Mouse (Mus musculus) forebrain, postnatal 0 days (tissue): ENCODE results near the gene Mef2b. TPM values are rescaled to one million over a fixed set of nuclear protein-coding genes. Genes with fewer than 3 reads are reported as not detected.

Experiments
- ATAC-seq: fragments of 200-750 bp; cut with Nextera tagmentation; 2 replicates; pipeline ENCODE4 v1.8.0; 2017; ENCODE audit warnings: mild to moderate bottlenecking, moderate library complexity
- DNase-seq: peaks from one replicate; pipeline ENCODE4 v3.0.0-alpha.2; 2015
- H3K27ac ChIP-seq: fragments of 300-500 bp; sonication (generic); 2 replicates; pipeline ENCODE4 v1.5.1; 2014; ENCODE audit warnings: low read depth, mild to moderate bottlenecking, antibody characterized with exemption, low read length, moderate library complexity, mixed read lengths
- H3K27me3 ChIP-seq: fragments of 300-500 bp; sonication (generic); 2 replicates; pipeline ENCODE4 v1.6.1; 2014; ENCODE audit warnings: mild to moderate bottlenecking, low read length, mixed read lengths; ENCODE audit not compliant: insufficient read depth
- H3K36me3 ChIP-seq: fragments of 300-500 bp; sonication (generic); 2 replicates; pipeline ENCODE4 v1.6.1; 2014; ENCODE audit warnings: mild to moderate bottlenecking, moderate library complexity; ENCODE audit not compliant: insufficient read depth
- H3K4me1 ChIP-seq: fragments of 300-500 bp; sonication (generic); 2 replicates; pipeline ENCODE4 v1.6.1; 2014; ENCODE audit warnings: antibody characterized with exemption; ENCODE audit not compliant: insufficient read depth
- H3K4me2 ChIP-seq: fragments of 300-500 bp; sonication (generic); 2 replicates; pipeline ENCODE4 v1.6.1; 2014; ENCODE audit warnings: low read depth, mild to moderate bottlenecking, moderate library complexity
- H3K4me3 ChIP-seq: fragments of 300-500 bp; sonication (generic); 2 replicates; pipeline ENCODE4 v1.5.1; 2014; ENCODE audit warnings: low read depth, low read length, mixed read lengths
- H3K9ac ChIP-seq: fragments of 300-500 bp; sonication (generic); 2 replicates; pipeline ENCODE4 v1.6.1; 2014; ENCODE audit warnings: mild to moderate bottlenecking
- H3K9me3 ChIP-seq: fragments of 300-500 bp; sonication (generic); 2 replicates; pipeline ENCODE4 v1.6.1; 2016; ENCODE audit warnings: low read length
- CTCF ChIP-seq: sonication (generic); IDR thresholded peaks from 2 replicates; pipeline ENCODE4 v1.5.1; 2016; ENCODE audit warnings: antibody characterized with exemption, control low read depth, low read depth
- WGBS: fragments of 180-500 bp; shearing (Covaris S2); extraction: QIAGEN DNeasy Blood & Tissue Kit; methylation state at CpG from one replicate; pipeline ENCODE4 v1.1.7; 2014; 5-methylcytosine and 5-hydroxymethylcytosine counted together
- polyA plus RNA-seq: library from polyadenylated mRNA; unstranded; fragments of >200 nt; fragmentation: Nextera tagmentation; extraction: Ambion mirVana; gene quantifications from 2 replicates; pipeline ENCODE4 v1.2.1, GENCODE M21; 2015
- total RNA-seq: library from RNA; depleted of rRNA; stranded (reverse); fragments of >200 nt; gene quantifications from 2 replicates; pipeline ENCODE4 v1.2.3, GENCODE M21; 2014

The Mef2b gene
- total and polyA plus RNA-seq, 2 experiments from 2014 or later = 0.90 to 1.7 TPM

GRCm38 (mm10) chr8:70120667-70121066 is 18.8 kb upstream of the Mef2b start, which contains the start of gene Ncan:
TSS of gene Ncan (minus strand) at chr8:70120873.
- Histone ChIP-seq H3K4me2 (peak within 1 kb of the TSS; percentile 79), H3K4me3 (peak within 1 kb of the TSS; percentile 65), H3K4me1 (peaks cover 13% of the 10 kb centered on the region; the same call in 1 of the 2 replicates), H3K27me3 (no peaks in the 10 kb centered on the region), H3K36me3 (peaks cover 11% of the 10 kb centered on the region), H3K9ac (peak within 1 kb of the TSS; percentile 81), H3K9me3 (no peaks in the 10 kb centered on the region), H3K27ac (peak within 1 kb of the TSS; percentile 98)
- 5% methylated on average over 19 of the region's 19 CpGs for WGBS
- ATAC-seq (peak; percentile 40), DNase-seq (peak; percentile 95)
- no peak for TF ChIP-seq CTCF

GRCm38 (mm10) chr8:70122863-70123262 is 16.6 kb upstream of the Mef2b start:
- WGBS = 54% methylated on average over 2 of the region's 2 CpGs
- H3K4me2 ChIP-seq = no peak overlapping the region
- H3K27ac ChIP-seq = no peak overlapping the region
- no peaks in the 10 kb centered on the region for H3K9me3 ChIP-seq
- H3K4me1 ChIP-seq = peaks cover 2% of the 10 kb centered on the region; the same call in 1 of the 2 replicates
- ATAC-seq = no peak
- peak; percentile 53 for TF ChIP-seq CTCF
- no peak overlapping the region for H3K9ac ChIP-seq
- H3K36me3 ChIP-seq = no peaks in the 10 kb centered on the region
- no peak overlapping the region for H3K4me3 ChIP-seq
- H3K27me3 ChIP-seq = no peaks in the 10 kb centered on the region
- no peak for DNase-seq

GRCm38 (mm10) chr8:70124992-70125391 is 14.5 kb upstream of the Mef2b start:
- Histone ChIP-seq H3K27me3 (no peaks in the 10 kb centered on the region), H3K36me3 (no peaks in the 10 kb centered on the region), H3K4me2 (no peak overlapping the region), H3K4me3 (no peak overlapping the region), H3K9me3 (no peaks in the 10 kb centered on the region), H3K9ac (no peak overlapping the region), H3K4me1 (no peaks in the 10 kb centered on the region), H3K27ac (no peak overlapping the region)
- ATAC-seq = no peak
- WGBS = 69% methylated on average over 8 of the region's 8 CpGs
- TF ChIP-seq CTCF = no peak
- no peak for DNase-seq

- no peak for TF ChIP-seq CTCF
- H3K9me3 ChIP-seq = no peaks in the 10 kb centered on the region
- no peak overlapping the region for H3K4me2 ChIP-seq
- WGBS = 30% methylated on average over 3 of the region's 3 CpGs
- H3K4me3 ChIP-seq = no peak overlapping the region
- DNase-seq = peak; percentile 76
- H3K4me1 ChIP-seq = peaks cover 3% of the 10 kb centered on the region; the same call in 1 of the 2 replicates
- no peak overlapping the region for H3K9ac ChIP-seq
- 0 out of 2 replicates have a peak, but pooled peaks have one; percentile 1 for ATAC-seq
- H3K27me3 ChIP-seq = no peaks in the 10 kb centered on the region
- 0 out of 2 replicates have a peak, but pooled peaks cover 5% of the 10 kb centered on the region for H3K36me3 ChIP-seq
- H3K27ac ChIP-seq = peak overlapping the region; percentile 72
Measured at GRCm38 (mm10) chr8:70128435-70128834, 11.1 kb upstream of the Mef2b start.

- Histone ChIP-seq H3K9ac (no peak overlapping the region), H3K27ac (peak overlapping the region; percentile 72), H3K27me3 (no peaks in the 10 kb centered on the region), H3K36me3 (peaks cover 15% of the 10 kb centered on the region; the same call in 1 of the 2 replicates), H3K4me3 (no peak overlapping the region), H3K4me2 (no peak overlapping the region), H3K9me3 (no peaks in the 10 kb centered on the region), H3K4me1 (peaks cover 3% of the 10 kb centered on the region; the same call in 1 of the 2 replicates)
- DNase-seq = peak; percentile 78
- 40% methylated on average over 9 of the region's 9 CpGs for WGBS
- TF ChIP-seq CTCF = no peak
- ATAC-seq = peak; percentile 72
Measured at GRCm38 (mm10) chr8:70129309-70129952, 10.1 kb upstream of the Mef2b start.

GRCm38 (mm10) chr8:70130066-70130465 is 9.4 kb upstream of the Mef2b start:
- DNase-seq (no peak), ATAC-seq (no peak)
- no peak overlapping the region for H3K4me2 ChIP-seq
- H3K27me3 ChIP-seq = no peaks in the 10 kb centered on the region
- H3K36me3 ChIP-seq = peaks cover 22% of the 10 kb centered on the region; the same call in 1 of the 2 replicates
- no peak overlapping the region for H3K4me3 ChIP-seq
- peaks cover 3% of the 10 kb centered on the region; the same call in 1 of the 2 replicates for H3K4me1 ChIP-seq
- WGBS = 82% methylated on average over 3 of the region's 3 CpGs
- H3K9ac ChIP-seq = no peak overlapping the region
- peak overlapping the region; percentile 64 for H3K27ac ChIP-seq
- TF ChIP-seq CTCF = no peak
- no peaks in the 10 kb centered on the region for H3K9me3 ChIP-seq

- Histone ChIP-seq H3K9ac (peak within 1 kb of the TSS; percentile 69), H3K27me3 (no peaks in the 10 kb centered on the region), H3K9me3 (no peaks in the 10 kb centered on the region), H3K36me3 (peaks cover 32% of the 10 kb centered on the region; the same call in 1 of the 2 replicates), H3K4me3 (peak within 1 kb of the TSS; percentile 72), H3K4me2 (peak within 1 kb of the TSS; percentile 83), H3K4me1 (peaks cover 3% of the 10 kb centered on the region; the same call in 1 of the 2 replicates), H3K27ac (peak within 1 kb of the TSS; percentile 64)
- TF ChIP-seq CTCF = peak; percentile 46
- DNase-seq (peak; percentile 93), ATAC-seq (peak; percentile 90)
- WGBS = 1% methylated on average over 37 of the region's 37 CpGs
Measured at GRCm38 (mm10) chr8:70131166-70131883, 8.2 kb upstream of the Mef2b start, which contains the start of gene Nr2c2ap. TSS of gene Nr2c2ap (plus strand) at chr8:70131333.
